ENCODE assay signal across 8 mouse cellular contexts in the genomic region with DNA sequence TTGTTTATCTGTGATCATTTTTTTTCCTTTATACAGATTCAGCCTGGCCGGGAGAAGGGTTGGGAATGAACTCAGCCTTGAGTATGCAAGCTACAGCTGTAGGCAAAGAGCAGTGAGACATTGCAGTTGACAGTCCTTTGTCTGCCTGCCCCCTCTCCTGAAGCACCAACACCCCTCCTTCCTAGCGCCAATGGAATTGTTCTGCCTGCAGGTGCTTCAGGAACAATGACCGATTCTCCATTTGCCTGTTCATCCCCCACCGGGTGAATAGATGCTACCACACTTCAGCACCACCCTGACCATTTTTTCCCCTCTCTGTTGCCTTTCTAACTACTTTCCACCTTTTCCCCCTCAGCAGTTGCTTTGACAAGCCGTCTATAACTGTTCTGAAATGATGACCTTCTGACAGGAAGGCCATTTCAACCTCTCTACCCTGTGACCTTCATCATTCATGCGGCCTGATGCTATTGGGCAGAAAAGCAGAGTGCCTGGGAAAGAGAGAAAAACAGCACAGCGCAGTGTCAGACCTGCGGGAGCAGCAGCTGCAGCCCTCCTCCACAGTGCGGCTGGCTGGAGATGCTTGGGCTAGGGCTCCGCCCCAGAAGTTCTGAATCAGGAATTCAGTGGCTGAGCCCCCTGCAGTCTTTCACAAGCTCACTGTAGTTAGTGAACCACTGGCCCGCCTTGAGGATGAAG. TPM values are rescaled to one million over a fixed set of nuclear protein-coding genes. Genes with fewer than 3 reads are reported as not detected.
A peak's percentile ranks its signal among the peaks of the same experiment; 100 is the strongest.
DNase-seq lines count a peak whose midpoint lies in the region; ATAC-seq and TF ChIP-seq lines count a peak whose summit lies in the region.
"Had no signal": no experiment of that assay in that cellular context is flagged by ENCODE, and none has a peak within 500 bp of the region (broad histone marks: within the 10 kb centered on the region; RNA-seq: fewer than 3 reads in every experiment).

No protein-coding gene starts in this region.

- no peaks in the 10 kb centered on the region for H3K36me3 ChIP-seq in embryonic facial prominence, embryonic 14.5 days (ENCODE audit: control insufficient read depth, insufficient read depth, low read length)
- H3K36me3 ChIP-seq in limb, embryonic 14.5 days (ENCODE audit: control insufficient read depth, insufficient read depth, low read length) = no peaks in the 10 kb centered on the region
- H3K36me3 ChIP-seq in stomach, embryonic 15.5 days = no peaks in the 10 kb centered on the region
- H3K36me3 ChIP-seq: lung, embryonic 15.5 days had no signal

- H3K4me3 ChIP-seq in embryonic facial prominence, embryonic 14.5 days (ENCODE audit: low read depth, low read length) = no peak overlapping the region
- H3K4me3 ChIP-seq in limb, embryonic 14.5 days (replicated peaks; ENCODE audit: low read length) = no peak overlapping the region; the same call in 1 of the 2 replicates
- H3K4me3 ChIP-seq in stomach, embryonic 15.5 days (replicated peaks) = no peak overlapping the region
- H3K4me3 ChIP-seq: lung, embryonic 15.5 days had no signal

- H3K4me1 ChIP-seq in embryonic facial prominence, embryonic 14.5 days (ENCODE audit: control insufficient read depth, insufficient read depth, low read length) = 0 out of 2 replicates have a peak, but pooled peaks cover 2% of the 10 kb centered on the region
- H3K4me1 ChIP-seq in limb, embryonic 14.5 days (ENCODE audit: control insufficient read depth, insufficient read depth, low read length) = peaks cover 11% of the 10 kb centered on the region; the same call in 1 of the 2 replicates
- peaks cover 19% of the 10 kb centered on the region for H3K4me1 ChIP-seq in stomach, embryonic 15.5 days

- H3K9me3 ChIP-seq in embryonic facial prominence, embryonic 14.5 days (ENCODE audit: control insufficient read depth, low read length) = no peaks in the 10 kb centered on the region
- no peaks in the 10 kb centered on the region for H3K9me3 ChIP-seq in limb, embryonic 14.5 days (ENCODE audit: control insufficient read depth, low read length)
- no peaks in the 10 kb centered on the region for H3K9me3 ChIP-seq in stomach, embryonic 15.5 days
- H3K9me3 ChIP-seq: lung, embryonic 15.5 days had no signal

- ATAC-seq in embryonic facial prominence, embryonic 14.5 days (ENCODE audit: low read depth) = peak; percentile 34; the same call in 1 of the 2 replicates
- ATAC-seq in limb, embryonic 14.5 days (ENCODE audit: low FRiP score, low read depth) = no peak
- ATAC-seq in stomach, embryonic 15.5 days (ENCODE audit: insufficient read depth, low FRiP score, low read depth) = peak; percentile 11; the same call in 1 of the 2 replicates

- peak overlapping the region; percentile 0; the same call in 1 of the 2 replicates for H3K4me2 ChIP-seq in embryonic facial prominence, embryonic 14.5 days (ENCODE audit: low read depth, low read length)
- H3K4me2 ChIP-seq in limb, embryonic 14.5 days (replicated peaks; ENCODE audit: low read depth, low read length, severe bottlenecking) = no peak overlapping the region
- peak overlapping the region; percentile 16; the same call in 1 of the 2 replicates for H3K4me2 ChIP-seq in stomach, embryonic 15.5 days
- H3K4me2 ChIP-seq: lung, embryonic 15.5 days had no signal

- peaks cover 8% of the 10 kb centered on the region; the same call in 1 of the 2 replicates for H3K27me3 ChIP-seq in embryonic facial prominence, embryonic 14.5 days (replicated peaks; ENCODE audit: control insufficient read depth, insufficient read depth, low read length)
- 0 out of 2 replicates have a peak, but pooled peaks cover 5% of the 10 kb centered on the region for H3K27me3 ChIP-seq in limb, embryonic 14.5 days (ENCODE audit: control insufficient read depth, insufficient read depth, low read length)
- H3K27me3 ChIP-seq in stomach, embryonic 15.5 days (replicated peaks) = no peaks in the 10 kb centered on the region

- H3K27ac ChIP-seq in embryonic facial prominence, embryonic 14.5 days (replicated peaks; ENCODE audit: low read depth, low read length) = no peak overlapping the region
- H3K27ac ChIP-seq in limb, embryonic 14.5 days (replicated peaks; ENCODE audit: low read depth, low read length) = no peak overlapping the region
- no peak overlapping the region for H3K27ac ChIP-seq in stomach, embryonic 15.5 days
- H3K27ac ChIP-seq: lung, embryonic 15.5 days had no signal

- DNase-seq in lung, postnatal 10 days = peak; percentile 37
- no peak for DNase-seq in lung, postnatal 25 days (ENCODE audit: low spot score)
- peak; percentile 68 for DNase-seq in embryonic facial prominence, embryonic 14.5 days (ENCODE audit: low spot score)
- no peak for DNase-seq in limb, embryonic 14.5 days (ENCODE audit: low spot score)
- no peak for DNase-seq in layer of hippocampus, adult 9-10 months (ENCODE audit: low spot score)
- DNase-seq in ovary, postnatal 10 days (ENCODE audit: low spot score) = no peak

- 7% methylated on average over 11 of the region's 11 CpGs for WGBS in embryonic facial prominence, embryonic 14.5 days
- WGBS in limb, embryonic 14.5 days = 7% methylated on average over 11 of the region's 11 CpGs
- WGBS in stomach, embryonic 15.5 days = 10% methylated on average over 11 of the region's 11 CpGs

- no peak for TF ChIP-seq POLR2A in limb, embryonic 14.5 days (IDR thresholded peaks at IDR 0.05; ENCODE audit: borderline replicate concordance, extremely low read depth, insufficient read depth, insufficient read length)

- no peak overlapping the region for H3K9ac ChIP-seq in embryonic facial prominence, embryonic 14.5 days (ENCODE audit: low read depth, low read length)
- H3K9ac ChIP-seq in limb, embryonic 14.5 days (ENCODE audit: low read depth, low read length, severe bottlenecking) = 0 out of 2 replicates have a peak overlapping the region, but pooled peaks have one; percentile 21
- H3K9ac ChIP-seq in stomach, embryonic 15.5 days = no peak overlapping the region
- H3K9ac ChIP-seq: lung, embryonic 15.5 days had no signal

RNA-seq across cellular contexts. Expression of a gene that starts 4.6 kb away (rescaled TPM):
- polyA plus RNA-seq in embryonic facial prominence, embryonic 14.5 days (2014; fragmentation: Nextera tagmentation; extraction: Ambion mirVana) = 54.8 and 56.2 TPM in 2 replicates
- polyA plus RNA-seq in limb, embryonic 14.5 days (2012; rRNA removed) = 42.5 and 45.7 TPM in 2 replicates
- polyA plus RNA-seq in limb, embryonic 14.5 days (2014; fragmentation: Nextera tagmentation; extraction: Ambion mirVana) = 69.3 and 78.2 TPM in 2 replicates
- 73.3 and 79.9 TPM in 2 replicates for polyA plus RNA-seq in stomach, embryonic 15.5 days (2015; fragmentation: Nextera tagmentation; extraction: Ambion mirVana)

RNA-seq across cellular contexts. Expression of a gene that starts 18.5 kb away (rescaled TPM):
- polyA plus RNA-seq in embryonic facial prominence, embryonic 14.5 days (2014; fragmentation: Nextera tagmentation; extraction: Ambion mirVana) = 80.6 and 90.0 TPM in 2 replicates
- 73.4 and 86.4 TPM in 2 replicates for polyA plus RNA-seq in limb, embryonic 14.5 days (2012; rRNA removed)
- 84.6 and 86.5 TPM in 2 replicates for polyA plus RNA-seq in limb, embryonic 14.5 days (2014; fragmentation: Nextera tagmentation; extraction: Ambion mirVana)
- 86.2 and 94.3 TPM in 2 replicates for polyA plus RNA-seq in stomach, embryonic 15.5 days (2015; fragmentation: Nextera tagmentation; extraction: Ambion mirVana)

Comparison
In these comparisons a context has a peak if more than half of its experiments do, and no peak if none do; other contexts are left out.
1. DNase-seq: peak in lung, postnatal 10 days (single experiment) and embryonic facial prominence, embryonic 14.5 days (single experiment); none in lung, postnatal 25 days (single experiment), limb, embryonic 14.5 days (single experiment), layer of hippocampus, adult 9-10 months (single experiment) and ovary, postnatal 10 days (single experiment).